Comparison of ENCODE assay signal across 16 mouse cellular contexts in the genomic region with DNA sequence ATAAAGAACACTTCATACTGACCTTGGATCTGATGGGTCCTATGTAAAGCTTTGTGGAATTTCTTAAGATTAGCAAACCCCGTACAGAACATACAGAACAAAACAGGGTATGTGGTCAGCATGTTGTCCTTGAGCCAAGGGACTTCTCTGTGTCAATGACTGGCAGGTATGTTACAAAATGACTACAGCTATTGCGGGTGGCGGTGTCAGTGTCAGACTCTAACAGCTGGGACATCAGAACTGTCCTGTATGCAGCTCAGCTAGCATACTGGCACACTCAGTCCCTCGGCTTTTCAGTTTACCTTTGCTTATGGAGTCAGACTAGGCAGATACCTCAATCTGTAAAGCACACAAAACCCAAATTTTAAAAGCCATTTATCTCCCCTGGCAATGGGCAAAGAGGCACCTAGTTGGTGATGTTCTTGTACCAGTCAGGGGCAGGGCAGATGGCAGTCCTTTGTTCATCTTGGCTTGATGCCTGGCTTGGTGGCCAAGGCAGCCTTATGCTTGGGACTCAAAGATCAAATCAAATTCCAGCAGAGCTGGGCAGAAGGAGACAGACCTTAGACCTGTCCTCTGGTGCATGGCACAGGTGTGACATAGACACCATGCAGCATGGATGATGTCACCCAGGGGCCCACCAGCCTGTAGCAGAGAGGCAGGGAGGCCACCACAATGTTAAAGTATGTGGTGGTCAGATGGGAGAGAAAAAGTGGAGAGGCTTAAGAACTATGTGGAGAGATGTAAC. TPM values are rescaled to one million over a fixed set of nuclear protein-coding genes. Genes with fewer than 3 reads are reported as not detected.
DNase-seq lines count a peak whose midpoint lies in the region; ATAC-seq and TF ChIP-seq lines count a peak whose summit lies in the region.
"Had no signal": no experiment of that assay in that cellular context is flagged by ENCODE, and none has a peak within 500 bp of the region (broad histone marks: within the 10 kb centered on the region; RNA-seq: fewer than 3 reads in every experiment).

No protein-coding gene starts in this region.

- no peaks in the 10 kb centered on the region for H3K4me1 ChIP-seq in hindbrain, embryonic 15.5 days (replicated peaks)
- no peaks in the 10 kb centered on the region for H3K4me1 ChIP-seq in hindbrain, embryonic 11.5 days (replicated peaks; ENCODE audit: control insufficient read depth, insufficient read depth, low read length)
- peaks cover 18% of the 10 kb centered on the region for H3K4me1 ChIP-seq in cerebellum, adult 2 months (ENCODE audit: control insufficient read depth, insufficient read depth, low read length)
- H3K4me1 ChIP-seq in liver, postnatal 0 days (ENCODE audit: insufficient read depth) = no peaks in the 10 kb centered on the region
- H3K4me1 ChIP-seq in limb, embryonic 10.5 days = no peaks in the 10 kb centered on the region
- H3K4me1 ChIP-seq: forebrain, embryonic 13.5 days; heart, embryonic 13.5 days had no signal

- no peak for DNase-seq in hindbrain, embryonic 11.5 days (ENCODE audit: low spot score)
- peak; percentile 21 for DNase-seq in layer of hippocampus, adult 9-11 months
- no peak for DNase-seq in layer of hippocampus, postnatal 10 days (ENCODE audit: low spot score in 2 of 2)
- DNase-seq in cerebellum, adult 2 months = peak; percentile 72 to 83
- no peak for DNase-seq in liver, postnatal 0 days
- DNase-seq in limb, embryonic 10.5 days (ENCODE audit: low spot score) = no peak
- DNase-seq: B cell, adult 2 months; lung, postnatal 36 days; midbrain, embryonic 14.5 days; thymus, postnatal 25 days had no signal

- no peaks in the 10 kb centered on the region for H3K9me3 ChIP-seq in hindbrain, embryonic 15.5 days
- H3K9me3 ChIP-seq in hindbrain, embryonic 11.5 days (ENCODE audit: control insufficient read depth, low read length) = no peaks in the 10 kb centered on the region
- H3K9me3 ChIP-seq in liver, postnatal 0 days (ENCODE audit: low read length) = no peaks in the 10 kb centered on the region
- H3K9me3 ChIP-seq in limb, embryonic 10.5 days (replicated peaks) = no peaks in the 10 kb centered on the region
- H3K9me3 ChIP-seq: forebrain, embryonic 13.5 days; heart, embryonic 13.5 days had no signal

- no peak overlapping the region for H3K4me3 ChIP-seq in hindbrain, embryonic 15.5 days
- H3K4me3 ChIP-seq in hindbrain, embryonic 11.5 days (ENCODE audit: low read depth, low read length) = no peak overlapping the region
- H3K4me3 ChIP-seq in cerebellum, adult 2 months (replicated peaks; ENCODE audit: insufficient read depth, low read depth, low read length) = no peak overlapping the region
- no peak overlapping the region for H3K4me3 ChIP-seq in liver, postnatal 0 days (ENCODE audit: low read depth, low read length)
- H3K4me3 ChIP-seq in limb, embryonic 10.5 days = no peak overlapping the region
- H3K4me3 ChIP-seq: forebrain, embryonic 13.5 days; heart, embryonic 13.5 days had no signal

- no peak overlapping the region for H3K9ac ChIP-seq in hindbrain, embryonic 15.5 days
- no peak overlapping the region for H3K9ac ChIP-seq in hindbrain, embryonic 11.5 days (ENCODE audit: low read depth, low read length)
- no peak overlapping the region for H3K9ac ChIP-seq in liver, postnatal 0 days (replicated peaks)
- H3K9ac ChIP-seq: forebrain, embryonic 13.5 days; heart, embryonic 13.5 days had no signal

- TF ChIP-seq POLR2A in cerebellum, adult 2 months (IDR thresholded peaks at IDR 0.05; ENCODE audit: borderline replicate concordance, insufficient read depth, low read length) = no peak

- H3K27ac ChIP-seq in hindbrain, embryonic 15.5 days (replicated peaks) = no peak overlapping the region
- no peak overlapping the region for H3K27ac ChIP-seq in hindbrain, embryonic 11.5 days (ENCODE audit: low read depth, low read length)
- peak overlapping the region; percentile 77 for H3K27ac ChIP-seq in cerebellum, adult 2 months (ENCODE audit: insufficient read depth, low read length)
- H3K27ac ChIP-seq in liver, postnatal 0 days (ENCODE audit: low read depth) = no peak overlapping the region
- no peak overlapping the region for H3K27ac ChIP-seq in limb, embryonic 10.5 days
- H3K27ac ChIP-seq: forebrain, embryonic 13.5 days; heart, embryonic 13.5 days had no signal

- no peak overlapping the region for H3K4me2 ChIP-seq in hindbrain, embryonic 15.5 days
- no peak overlapping the region for H3K4me2 ChIP-seq in hindbrain, embryonic 11.5 days (replicated peaks; ENCODE audit: low read depth, low read length)
- no peak overlapping the region for H3K4me2 ChIP-seq in liver, postnatal 0 days (ENCODE audit: low read depth, low read length)
- H3K4me2 ChIP-seq: forebrain, embryonic 13.5 days; heart, embryonic 13.5 days had no signal

- no peaks in the 10 kb centered on the region for H3K27me3 ChIP-seq in hindbrain, embryonic 15.5 days
- H3K27me3 ChIP-seq in hindbrain, embryonic 11.5 days (ENCODE audit: control insufficient read depth, insufficient read depth, low read length) = no peaks in the 10 kb centered on the region
- no peaks in the 10 kb centered on the region for H3K27me3 ChIP-seq in cerebellum, adult 2 months (ENCODE audit: control insufficient read depth, insufficient read depth, low read length)
- H3K27me3 ChIP-seq in liver, postnatal 0 days (ENCODE audit: insufficient read depth, low read length) = no peaks in the 10 kb centered on the region
- no peaks in the 10 kb centered on the region for H3K27me3 ChIP-seq in limb, embryonic 10.5 days (ENCODE audit: low read depth, poor library complexity, severe bottlenecking)
- H3K27me3 ChIP-seq: forebrain, embryonic 13.5 days; heart, embryonic 13.5 days had no signal

- TF ChIP-seq EP300 in liver, postnatal 0 days (IDR thresholded peaks at IDR 0.05; ENCODE audit: low read depth) = no peak

- peaks cover 31% of the 10 kb centered on the region for H3K36me3 ChIP-seq in hindbrain, embryonic 15.5 days
- 0 out of 2 replicates have a peak, but pooled peaks cover 2% of the 10 kb centered on the region for H3K36me3 ChIP-seq in hindbrain, embryonic 11.5 days (ENCODE audit: control insufficient read depth, insufficient read depth, low read length)
- peaks cover 17% of the 10 kb centered on the region for H3K36me3 ChIP-seq in liver, postnatal 0 days (replicated peaks; ENCODE audit: insufficient read depth, low read length)
- peaks cover 42% of the 10 kb centered on the region for H3K36me3 ChIP-seq in limb, embryonic 10.5 days

- ATAC-seq in hindbrain, embryonic 15.5 days (ENCODE audit: low FRiP score, low read depth) = 0 out of 2 replicates have a peak, but pooled peaks have one; percentile 27
- no peak for ATAC-seq in hindbrain, embryonic 11.5 days (ENCODE audit: low FRiP score)
- ATAC-seq in liver, postnatal 0 days = peak; percentile 69; the same call in 1 of the 2 replicates
- ATAC-seq in megakaryocyte progenitor cell, adult 5-6 weeks (replicated peaks; ENCODE audit: poor library complexity) = no peak

- WGBS in hindbrain, embryonic 15.5 days = 92% methylated on average over 4 of the region's 4 CpGs
- WGBS in hindbrain, embryonic 11.5 days = 93% methylated on average over 4 of the region's 4 CpGs
- WGBS in cerebellum, adult 2 months = 53% methylated on average over 4 of the region's 4 CpGs
- WGBS in liver, postnatal 0 days (ENCODE audit: insufficient replicate concordance) = 87% methylated on average over 4 of the region's 4 CpGs
- WGBS in limb, embryonic 10.5 days = 92% methylated on average over 4 of the region's 4 CpGs

- TF ChIP-seq CTCF in cerebellum, adult 2 months (IDR thresholded peaks at IDR 0.05; ENCODE audit: borderline replicate concordance, insufficient read depth, low read depth, low read length) = no peak
- TF ChIP-seq CTCF in liver, postnatal 0 days (IDR thresholded peaks at IDR 0.05; ENCODE audit: low read depth) = no peak

RNA-seq across cellular contexts. Expression of gene Ndufs5, which starts 14.3 kb away (rescaled TPM):
- 457 and 489 TPM in 2 replicates for polyA plus RNA-seq in hindbrain, embryonic 15.5 days (2015; fragmentation: Nextera tagmentation; extraction: Ambion mirVana)
- polyA plus RNA-seq in hindbrain, embryonic 11.5 days (2014; fragmentation: Nextera tagmentation; extraction: Ambion mirVana) = 340 and 344 TPM in 2 replicates
- total RNA-seq in layer of hippocampus, postnatal 10 days (2021) = 100 to 1,000 TPM; 174 to 175 TPM
- polyA plus RNA-seq in cerebellum, adult 2 months (2012; rRNA removed) = 602 and 636 TPM in 2 replicates
- 257 and 261 TPM in 2 replicates for polyA plus RNA-seq in liver, postnatal 0 days (2015; fragmentation: Nextera tagmentation; extraction: Ambion mirVana)
- polyA plus RNA-seq in limb, embryonic 10.5 days (2016; fragmentation: Nextera tagmentation; extraction: Ambion mirVana) = 340 and 356 TPM in 2 replicates
- total RNA-seq in megakaryocyte progenitor cell, adult 5-6 weeks (2015) = 150 and 160 TPM in 2 replicates
- total RNA-seq in megakaryocyte progenitor cell, adult 5-6 weeks (2017) = 142 and 157 TPM in 2 replicates

RNA-seq across cellular contexts. Expression of gene Akirin1, which starts 17.8 kb away (rescaled TPM):
- polyA plus RNA-seq in hindbrain, embryonic 15.5 days (2015; fragmentation: Nextera tagmentation; extraction: Ambion mirVana) = 79.8 and 82.1 TPM in 2 replicates
- polyA plus RNA-seq in hindbrain, embryonic 11.5 days (2014; fragmentation: Nextera tagmentation; extraction: Ambion mirVana) = 104 and 107 TPM in 2 replicates
- 10 to 100 TPM; 57.8 to 77.0 TPM for total RNA-seq in layer of hippocampus, postnatal 10 days (2021)
- polyA plus RNA-seq in cerebellum, adult 2 months (2012; rRNA removed) = 43.1 and 43.6 TPM in 2 replicates
- 21.2 and 22.7 TPM in 2 replicates for polyA plus RNA-seq in liver, postnatal 0 days (2015; fragmentation: Nextera tagmentation; extraction: Ambion mirVana)
- 49.5 and 55.1 TPM in 2 replicates for polyA plus RNA-seq in limb, embryonic 10.5 days (2016; fragmentation: Nextera tagmentation; extraction: Ambion mirVana)
- 49.4 and 54.2 TPM in 2 replicates for total RNA-seq in megakaryocyte progenitor cell, adult 5-6 weeks (2015)
- total RNA-seq in megakaryocyte progenitor cell, adult 5-6 weeks (2017) = 18.5 and 25.5 TPM in 2 replicates

RNA-seq across cellular contexts. Expression of gene Macf1, which starts 48.2 kb away (rescaled TPM):
- 69.2 and 71.9 TPM in 2 replicates for polyA plus RNA-seq in hindbrain, embryonic 15.5 days (2015; fragmentation: Nextera tagmentation; extraction: Ambion mirVana)
- polyA plus RNA-seq in hindbrain, embryonic 11.5 days (2014; fragmentation: Nextera tagmentation; extraction: Ambion mirVana) = 74.7 and 114 TPM in 2 replicates
- 100 to 1,000 TPM; 242 to 248 TPM for total RNA-seq in layer of hippocampus, postnatal 10 days (2021)
- 193 and 201 TPM in 2 replicates for polyA plus RNA-seq in cerebellum, adult 2 months (2012; rRNA removed)
- polyA plus RNA-seq in liver, postnatal 0 days (2015; fragmentation: Nextera tagmentation; extraction: Ambion mirVana) = 9.8 and 11.3 TPM in 2 replicates
- polyA plus RNA-seq in limb, embryonic 10.5 days (2016; fragmentation: Nextera tagmentation; extraction: Ambion mirVana) = 45.2 and 55.5 TPM in 2 replicates
- 103 and 130 TPM in 2 replicates for total RNA-seq in megakaryocyte progenitor cell, adult 5-6 weeks (2015)
- 123 and 159 TPM in 2 replicates for total RNA-seq in megakaryocyte progenitor cell, adult 5-6 weeks (2017)

RNA-seq across cellular contexts. Expression of gene Rhbdl2, which starts 55.3 kb away (rescaled TPM):
- polyA plus RNA-seq in hindbrain, embryonic 15.5 days (2015; fragmentation: Nextera tagmentation; extraction: Ambion mirVana) = 1.6 and 1.9 TPM in 2 replicates
- 0.46 and 0.86 TPM in 2 replicates for polyA plus RNA-seq in hindbrain, embryonic 11.5 days (2014; fragmentation: Nextera tagmentation; extraction: Ambion mirVana)
- 1 to 10 TPM; 1.4 to 3.7 TPM for total RNA-seq in layer of hippocampus, postnatal 10 days (2021)
- polyA plus RNA-seq in cerebellum, adult 2 months (2012; rRNA removed) = 1.2 and 1.8 TPM in 2 replicates
- polyA plus RNA-seq in liver, postnatal 0 days (2015; fragmentation: Nextera tagmentation; extraction: Ambion mirVana) = not detected in 2 replicates
- 0.45 and 0.79 TPM in 2 replicates for polyA plus RNA-seq in limb, embryonic 10.5 days (2016; fragmentation: Nextera tagmentation; extraction: Ambion mirVana)
- total RNA-seq in megakaryocyte progenitor cell, adult 5-6 weeks (2015) = not detected in 2 replicates
- not detected in 2 replicates for total RNA-seq in megakaryocyte progenitor cell, adult 5-6 weeks (2017)
- total RNA-seq: common myeloid progenitor, adult 5-6 weeks; hematopoietic stem cell, adult 5-6 weeks had no signal

Comparison
In these comparisons a context has a peak if more than half of its experiments do, and no peak if none do; other contexts are left out.
1. ATAC-seq: peak in hindbrain, embryonic 15.5 days (single experiment) and liver, postnatal 0 days (single experiment); none in hindbrain, embryonic 11.5 days (single experiment) and megakaryocyte progenitor cell, adult 5-6 weeks (single experiment).
2. DNase-seq: peak in layer of hippocampus, adult 9-11 months (single experiment) and cerebellum, adult 2 months (2 of 2); none in hindbrain, embryonic 11.5 days (single experiment), layer of hippocampus, postnatal 10 days (0 of 2), liver, postnatal 0 days (single experiment) and limb, embryonic 10.5 days (single experiment).